Mouse (Mus musculus): ENCODE data around the gene Tmcc1.

The Tmcc1 gene

GRCm38 (mm10) chr6:115993463-115994145 is 199.7 kb downstream of the Tmcc1 start:
- DNase-seq (ENCODE audit: low spot score in 2 of 2) = peak in 1 of 2 experiments; percentile 55

- DNase-seq (ENCODE audit: low spot score in 2 of 2) = no peak
Measured at GRCm38 (mm10) chr6:115992981-115993380, 200.3 kb downstream of the Tmcc1 start.

GRCm38 (mm10) chr6:115991881-115992620 is 201.2 kb downstream of the Tmcc1 start:
- DNase-seq (ENCODE audit: low spot score in 2 of 2) = no peak

- DNase-seq (ENCODE audit: low spot score in 2 of 2) = no peak
Measured at GRCm38 (mm10) chr6:115991108-115991880, 202.0 kb downstream of the Tmcc1 start.

- DNase-seq (ENCODE audit: low spot score in 2 of 2) = no peak
Measured at GRCm38 (mm10) chr6:115990479-115990878, 202.8 kb downstream of the Tmcc1 start.

- no peak for DNase-seq (ENCODE audit: low spot score in 2 of 2)
Measured at GRCm38 (mm10) chr6:115990056-115990455, 203.2 kb downstream of the Tmcc1 start.

- DNase-seq (ENCODE audit: low spot score in 2 of 2) = peak; percentile 86 to 91
Measured at GRCm38 (mm10) chr6:115989607-115990006, 203.7 kb downstream of the Tmcc1 start.

- DNase-seq (ENCODE audit: low spot score in 2 of 2) = no peak
Measured at GRCm38 (mm10) chr6:115989032-115989431, 204.3 kb downstream of the Tmcc1 start.

- no peak for DNase-seq (ENCODE audit: low spot score in 2 of 2)
Measured at GRCm38 (mm10) chr6:115987096-115987747, 206.1 kb downstream of the Tmcc1 start.

- DNase-seq (ENCODE audit: low spot score in 2 of 2) = no peak
Measured at GRCm38 (mm10) chr6:115986472-115987095, 206.7 kb downstream of the Tmcc1 start.

- DNase-seq (ENCODE audit: low spot score in 2 of 2) = no peak
Measured at GRCm38 (mm10) chr6:115985622-115986021, 207.7 kb downstream of the Tmcc1 start.

- DNase-seq (ENCODE audit: low spot score in 2 of 2) = no peak
Measured at GRCm38 (mm10) chr6:115984580-115984979, 208.7 kb downstream of the Tmcc1 start.

GRCm38 (mm10) chr6:115983306-115984038 is 209.8 kb downstream of the Tmcc1 start:
- no peak for DNase-seq (ENCODE audit: low spot score in 2 of 2)

- no peak for DNase-seq (ENCODE audit: low spot score in 2 of 2)
Measured at GRCm38 (mm10) chr6:115982889-115983288, 210.4 kb downstream of the Tmcc1 start.

- DNase-seq (ENCODE audit: low spot score in 2 of 2) = no peak
Measured at GRCm38 (mm10) chr6:115978596-115978995, 214.7 kb downstream of the Tmcc1 start.

GRCm38 (mm10) chr6:115977810-115978209 is 215.5 kb downstream of the Tmcc1 start:
- DNase-seq (ENCODE audit: low spot score in 2 of 2) = no peak

GRCm38 (mm10) chr6:115975606-115976005 is 217.7 kb downstream of the Tmcc1 start:
- no peak for DNase-seq (ENCODE audit: low spot score in 2 of 2)

- no peak for DNase-seq (ENCODE audit: low spot score in 2 of 2)
Measured at GRCm38 (mm10) chr6:115973881-115974662, 219.2 kb downstream of the Tmcc1 start.

- DNase-seq (ENCODE audit: low spot score in 2 of 2) = no peak
Measured at GRCm38 (mm10) chr6:115973139-115973875, 220.0 kb downstream of the Tmcc1 start.

All from thymus, postnatal 10 days (tissue).